Mouse (Mus musculus): Measurements from ENCODE around the gene Pigu. TPM values are rescaled to one million over a fixed set of nuclear protein-coding genes. Genes with fewer than 3 reads are reported as not detected.

The Pigu gene
- polyA plus RNA-seq, 1 experiment from 2014 or later, result 53.6 TPM

GRCm38 (mm10) chr2:155279163-155279562 lies 78.1 kb downstream of the Pigu start:
- Histone ChIP-seq H3K9me3 (no peaks in the 10 kb centered on the region), H3K27me3 (no peaks in the 10 kb centered on the region), H3K4me3 (no peak overlapping the region), H3K4me2 (no peak overlapping the region), H3K36me3 (peaks cover 36% of the 10 kb centered on the region), H3K4me1 (replicated peaks) (peaks cover 11% of the 10 kb centered on the region), H3K27ac (no peak overlapping the region), H3K9ac (no peak overlapping the region)
- WGBS, result 96% methylated on average over 4 of the region's 4 CpGs
- no peak for ATAC-seq (ENCODE audit: low FRiP score)

- H3K36me3 ChIP-seq, result peaks cover 28% of the 10 kb centered on the region
- H3K4me1 ChIP-seq (replicated peaks), result peaks cover 11% of the 10 kb centered on the region
- 87% methylated on average over 7 of the region's 7 CpGs for WGBS
- H3K9ac ChIP-seq, result peak overlapping the region; percentile 95; the same call in 1 of the 2 replicates
- H3K9me3 ChIP-seq, result no peaks in the 10 kb centered on the region
- ATAC-seq (ENCODE audit: low FRiP score), result no peak
- H3K27me3 ChIP-seq, result no peaks in the 10 kb centered on the region
- H3K27ac ChIP-seq, result no peak overlapping the region
- no peak overlapping the region for H3K4me2 ChIP-seq
- H3K4me3 ChIP-seq, result no peak overlapping the region
These were observed 78.9 kb downstream of the Pigu start for GRCm38 (mm10) chr2:155278361-155278760.

GRCm38 (mm10) chr2:155277721-155278120 lies 79.5 kb downstream of the Pigu start:
- Histone ChIP-seq H3K27ac (no peak overlapping the region), H3K9me3 (no peaks in the 10 kb centered on the region), H3K4me3 (peak overlapping the region; percentile 93), H3K27me3 (no peaks in the 10 kb centered on the region), H3K4me1 (replicated peaks) (peaks cover 11% of the 10 kb centered on the region), H3K4me2 (peak overlapping the region; percentile 83), H3K36me3 (peaks cover 23% of the 10 kb centered on the region), H3K9ac (peak overlapping the region; percentile 95; the same call in 1 of the 2 replicates)
- ATAC-seq (ENCODE audit: low FRiP score), result no peak
- 86% methylated on average over 2 of the region's 2 CpGs for WGBS

GRCm38 (mm10) chr2:155276621-155277175 lies 80.5 kb downstream of the Pigu start:
- Histone ChIP-seq H3K4me1 (replicated peaks) (peaks cover 11% of the 10 kb centered on the region), H3K9ac (peak overlapping the region; percentile 95), H3K4me2 (peak overlapping the region; percentile 83), H3K27me3 (no peaks in the 10 kb centered on the region), H3K9me3 (no peaks in the 10 kb centered on the region), H3K27ac (peak overlapping the region; percentile 92), H3K36me3 (peaks cover 19% of the 10 kb centered on the region), H3K4me3 (peak overlapping the region; percentile 93)
- WGBS, result 0% methylated on average over 30 of the region's 49 CpGs
- peak; percentile 79 for ATAC-seq (ENCODE audit: low FRiP score)

- H3K4me3 ChIP-seq, result peak within 1 kb of the TSS; percentile 93
- H3K4me2 ChIP-seq, result peak within 1 kb of the TSS; percentile 83
- H3K27me3 ChIP-seq, result no peaks in the 10 kb centered on the region
- peak; percentile 93 for ATAC-seq (ENCODE audit: low FRiP score)
- peaks cover 11% of the 10 kb centered on the region for H3K4me1 ChIP-seq (replicated peaks)
- H3K9me3 ChIP-seq, result no peaks in the 10 kb centered on the region
- 1% methylated on average over 46 of the region's 47 CpGs for WGBS
- H3K36me3 ChIP-seq, result peaks cover 17% of the 10 kb centered on the region
- H3K9ac ChIP-seq, result peak within 1 kb of the TSS; percentile 95
- H3K27ac ChIP-seq, result peak within 1 kb of the TSS; percentile 92
These were observed 81.0 kb downstream of the Pigu start, which contains the start of gene Map1lc3a for GRCm38 (mm10) chr2:155276195-155276594. Gene Map1lc3a, plus strand, starts transcription at chr2:155276297.

- Histone ChIP-seq H3K4me2 (no peak overlapping the region), H3K36me3 (peaks cover 11% of the 10 kb centered on the region), H3K9ac (no peak overlapping the region), H3K4me1 (replicated peaks) (peaks cover 11% of the 10 kb centered on the region), H3K9me3 (no peaks in the 10 kb centered on the region), H3K27ac (no peak overlapping the region), H3K27me3 (no peaks in the 10 kb centered on the region), H3K4me3 (no peak overlapping the region)
- ATAC-seq (ENCODE audit: low FRiP score), result no peak
- WGBS, result 90% methylated on average over 8 of the region's 8 CpGs
These were observed 83.6 kb downstream of the Pigu start for GRCm38 (mm10) chr2:155273603-155274002.

- no peak for ATAC-seq (ENCODE audit: low FRiP score)
These were observed 84.6 kb downstream of the Pigu start for GRCm38 (mm10) chr2:155272396-155273170.

GRCm38 (mm10) chr2:155271957-155272356 lies 85.3 kb downstream of the Pigu start:
- peaks cover 1% of the 10 kb centered on the region for H3K4me1 ChIP-seq (replicated peaks)
- no peak for ATAC-seq (ENCODE audit: low FRiP score)
- H3K36me3 ChIP-seq, result no peaks in the 10 kb centered on the region
- H3K27me3 ChIP-seq, result no peaks in the 10 kb centered on the region
- H3K9me3 ChIP-seq, result no peaks in the 10 kb centered on the region
- WGBS, result 86% methylated on average over 6 of the region's 6 CpGs
- H3K4me2 ChIP-seq, result no peak overlapping the region
- H3K9ac ChIP-seq, result no peak overlapping the region
- no peak overlapping the region for H3K4me3 ChIP-seq
- no peak overlapping the region for H3K27ac ChIP-seq

More at GRCm38 (mm10) chr2:155272396-155273170, 84.6 kb downstream of the Pigu start:
- 82% methylated on average over 10 of the region's 10 CpGs for whole genome bisulfite sequencing
- Histone ChIP-seq H3K9ac (no peak overlapping the region), H3K27ac (no peak overlapping the region), H3K4me3 (no peak overlapping the region), H3K36me3 (peaks cover under 1% of the 10 kb centered on the region; the same call in 1 of the 2 replicates), H3K27me3 (no peaks in the 10 kb centered on the region), H3K9me3 (no peaks in the 10 kb centered on the region), H3K4me2 (no peak overlapping the region), H3K4me1 (replicated peaks) (peaks cover 7% of the 10 kb centered on the region)

- WGBS, result 88% methylated on average over 5 of the region's 5 CpGs
- H3K36me3 ChIP-seq, result no peaks in the 10 kb centered on the region
These were observed 90.3 kb downstream of the Pigu start for GRCm38 (mm10) chr2:155266896-155267295.

GRCm38 (mm10) chr2:155265526-155265925 lies 91.7 kb downstream of the Pigu start:
- no peaks in the 10 kb centered on the region for H3K4me1 ChIP-seq (replicated peaks)
- WGBS, result 95% methylated on average over 6 of the region's 6 CpGs
- no peaks in the 10 kb centered on the region for H3K27me3 ChIP-seq
- no peaks in the 10 kb centered on the region for H3K36me3 ChIP-seq
- no peak overlapping the region for H3K9ac ChIP-seq
- no peak overlapping the region for H3K4me3 ChIP-seq
- no peak for ATAC-seq (ENCODE audit: low FRiP score)
- no peaks in the 10 kb centered on the region for H3K9me3 ChIP-seq
- no peak overlapping the region for H3K4me2 ChIP-seq
- H3K27ac ChIP-seq, result no peak overlapping the region

More at GRCm38 (mm10) chr2:155266896-155267295, 90.3 kb downstream of the Pigu start:
- Histone ChIP-seq H3K27me3 (no peaks in the 10 kb centered on the region), H3K9me3 (no peaks in the 10 kb centered on the region), H3K4me3 (no peak overlapping the region), H3K27ac (no peak overlapping the region), H3K4me1 (replicated peaks) (no peaks in the 10 kb centered on the region), H3K9ac (no peak overlapping the region), H3K4me2 (no peak overlapping the region)
- ATAC-seq (ENCODE audit: low FRiP score), result no peak

- H3K36me3 ChIP-seq, result peaks cover 75% of the 10 kb centered on the region
- H3K4me1 ChIP-seq (replicated peaks), result no peaks in the 10 kb centered on the region
- 97% methylated on average over 5 of the region's 5 CpGs for WGBS
- no peak overlapping the region for H3K27ac ChIP-seq
- no peaks in the 10 kb centered on the region for H3K9me3 ChIP-seq
- no peak for ATAC-seq (ENCODE audit: low FRiP score)
- no peak overlapping the region for H3K4me3 ChIP-seq
- H3K27me3 ChIP-seq, result no peaks in the 10 kb centered on the region
- H3K4me2 ChIP-seq, result no peak overlapping the region
- no peak overlapping the region for H3K9ac ChIP-seq
These were observed 107.6 kb downstream of the Pigu start for GRCm38 (mm10) chr2:155249588-155249987.

GRCm38 (mm10) chr2:155248718-155249117 lies 108.5 kb downstream of the Pigu start:
- no peak overlapping the region for H3K27ac ChIP-seq
- no peak overlapping the region for H3K4me3 ChIP-seq
- WGBS, result 88% methylated on average over 2 of the region's 2 CpGs
- peaks cover 84% of the 10 kb centered on the region for H3K36me3 ChIP-seq
- no peaks in the 10 kb centered on the region for H3K9me3 ChIP-seq
- no peak overlapping the region for H3K9ac ChIP-seq
- H3K27me3 ChIP-seq, result no peaks in the 10 kb centered on the region
- no peak overlapping the region for H3K4me2 ChIP-seq
- no peaks in the 10 kb centered on the region for H3K4me1 ChIP-seq (replicated peaks)
- no peak for ATAC-seq (ENCODE audit: low FRiP score)
